Mouse (Mus musculus) A20 (cell line): ENCODE results near the gene Kcna7.
A peak's percentile ranks its signal among the peaks of the same experiment; 100 is the strongest.

Experiments
- DNase-seq: peaks from one replicate; pipeline ENCODE4 v3.0.0-alpha.2; 2011; ENCODE audit warnings: low read depth, low spot score

Kcna7 gene

DNA sequence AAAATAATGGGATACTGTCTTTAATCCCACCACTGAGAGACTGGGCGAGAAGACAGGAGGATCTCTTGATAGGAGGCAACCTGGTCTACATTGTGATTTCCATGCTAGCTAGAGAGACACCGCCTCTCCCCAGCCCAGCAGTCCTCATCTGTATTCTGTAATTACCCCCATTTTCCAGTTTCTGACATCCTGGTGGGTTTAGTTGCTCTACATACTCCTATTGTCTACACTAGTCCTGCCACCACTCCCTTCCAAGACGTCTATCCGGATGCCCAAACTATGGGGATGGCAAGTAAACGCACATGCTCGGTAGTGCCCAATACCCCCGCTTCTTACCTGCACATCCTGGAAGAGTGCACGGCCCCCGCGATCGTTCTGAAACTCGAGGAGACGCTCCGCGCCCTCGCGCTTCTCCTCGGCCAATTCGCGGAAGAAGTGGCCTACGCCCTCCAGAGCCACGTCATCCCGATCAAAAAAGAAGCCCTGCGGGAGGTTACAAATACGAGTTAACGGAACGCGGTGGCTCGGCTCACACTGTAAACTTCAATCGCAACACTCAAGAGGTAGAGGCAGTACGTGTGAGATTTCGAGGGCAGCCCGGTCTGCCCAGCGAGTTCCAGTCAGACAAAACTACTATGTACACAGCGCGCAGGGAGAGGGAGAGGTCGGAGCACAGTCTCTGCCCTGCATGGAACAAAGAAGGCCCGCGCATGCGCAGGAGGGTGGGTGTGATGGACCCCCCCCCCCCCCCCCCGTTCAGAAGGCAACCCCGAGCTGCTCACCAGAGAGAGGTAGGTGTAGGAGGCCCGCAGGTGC lies 53.5 kb downstream of the Kcna7 start:
- peak; percentile 74 for DNase-seq
